Mouse (Mus musculus): ENCODE data around the gene Por.

Gene Por

DNA sequence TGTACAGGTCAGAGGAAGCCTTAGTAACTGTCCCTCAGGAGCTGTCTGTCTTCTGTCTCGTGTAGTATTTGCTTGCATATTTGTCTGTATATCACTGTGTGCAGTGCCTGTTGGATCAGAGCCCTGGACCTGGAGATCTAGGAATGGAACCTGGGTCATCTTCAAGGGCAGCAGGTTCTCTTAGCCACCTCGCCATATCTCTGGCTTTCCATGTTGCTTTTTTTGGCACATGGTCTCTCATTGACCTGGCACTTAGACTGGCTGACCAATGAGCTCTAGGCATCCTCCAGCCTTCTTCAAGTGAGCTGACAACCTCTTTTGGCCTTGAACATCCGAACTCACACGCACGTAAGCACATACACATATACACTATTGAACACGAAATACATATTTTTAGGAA is 32.4 kb downstream of the Por start:
- no peak for DNase-seq (ENCODE audit: low read depth)

DNA sequence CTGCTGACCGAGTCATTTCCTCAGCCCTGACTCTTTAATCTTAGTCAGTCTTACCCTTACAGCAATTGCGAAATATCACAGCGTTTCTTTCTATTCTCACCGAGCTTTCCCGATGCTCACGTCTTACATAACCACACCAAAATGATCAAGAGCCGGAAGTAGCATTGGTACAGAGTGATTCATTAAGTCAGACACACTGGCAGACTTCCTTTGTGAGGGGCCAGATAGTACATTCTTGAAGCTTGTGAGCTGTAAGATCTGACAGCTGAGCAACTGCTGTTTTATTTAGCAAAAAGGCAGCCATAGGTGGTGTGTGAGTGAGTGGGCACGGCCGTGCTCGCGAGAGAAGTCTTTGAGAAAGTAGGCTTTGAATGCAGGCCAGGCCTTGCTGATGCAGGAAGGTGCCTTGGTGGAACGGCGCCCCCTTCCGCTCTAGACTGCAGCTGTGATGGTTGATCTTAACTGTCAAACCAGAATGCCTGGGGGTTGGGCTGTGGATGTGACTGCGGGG is 32.9 kb downstream of the Por start:
- DNase-seq (ENCODE audit: low read depth): peak; percentile 60

DNA sequence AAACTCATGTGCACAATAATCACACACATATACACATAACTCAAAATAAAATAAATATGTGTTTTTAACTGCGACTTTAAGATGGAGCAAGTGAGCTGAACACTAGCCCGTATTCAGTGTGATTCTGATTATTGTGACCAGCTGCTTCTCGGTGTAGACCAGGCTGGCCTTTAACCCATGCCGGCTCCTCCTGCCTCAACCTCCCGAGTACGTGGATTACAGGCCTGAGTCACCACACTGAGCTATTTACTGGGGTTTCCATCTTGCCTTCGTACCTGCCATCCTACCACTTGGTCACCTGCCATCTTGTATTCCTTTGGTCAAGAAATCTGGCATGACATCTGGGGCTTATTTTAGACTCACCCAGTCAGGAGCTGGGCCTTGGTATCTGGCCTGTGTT is 33.6 kb downstream of the Por start:
- no peak for DNase-seq (ENCODE audit: low read depth)

DNA sequence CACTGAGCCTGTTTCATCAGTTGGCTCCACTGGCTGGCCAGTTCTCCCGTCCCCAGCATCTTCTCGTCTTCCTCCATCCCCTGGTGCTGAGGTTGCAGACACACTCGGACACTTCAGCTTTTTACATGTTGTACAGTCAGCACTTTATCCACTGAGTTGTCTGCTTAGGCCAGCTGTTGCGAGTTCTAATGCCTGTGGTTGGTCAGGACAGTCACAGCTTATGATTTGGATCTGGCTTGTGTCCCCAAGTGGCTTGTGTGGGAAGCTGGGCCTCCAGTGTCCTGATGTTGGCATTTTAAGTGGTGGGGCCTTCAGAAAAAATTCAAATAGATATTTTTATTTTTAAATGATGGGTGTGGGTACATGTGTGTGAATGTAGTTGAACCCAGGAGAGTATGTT is 35.5 kb downstream of the Por start:
- no peak for DNase-seq (ENCODE audit: low read depth)

DNA sequence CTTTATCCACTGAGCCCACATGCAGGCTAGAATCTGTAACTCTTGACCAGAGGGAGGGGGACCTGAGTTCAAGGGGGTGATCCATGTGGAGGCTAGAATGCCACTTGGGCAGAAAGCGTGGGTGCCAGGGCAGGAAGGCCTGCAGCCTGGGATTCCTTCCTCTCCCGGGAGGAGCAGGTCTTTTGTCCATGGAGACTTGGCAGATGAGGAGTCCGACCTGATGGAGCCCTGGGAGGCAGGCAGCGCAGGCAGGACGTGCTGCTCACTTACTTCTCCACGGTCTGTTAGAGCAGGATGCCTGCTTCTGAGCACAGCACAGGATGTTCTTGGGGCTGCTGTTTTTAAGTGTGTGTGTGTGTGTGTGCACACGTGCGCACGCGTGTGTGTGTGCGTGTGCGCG is 37.2 kb downstream of the Por start:
- DNase-seq (ENCODE audit: low read depth): no peak

DNA sequence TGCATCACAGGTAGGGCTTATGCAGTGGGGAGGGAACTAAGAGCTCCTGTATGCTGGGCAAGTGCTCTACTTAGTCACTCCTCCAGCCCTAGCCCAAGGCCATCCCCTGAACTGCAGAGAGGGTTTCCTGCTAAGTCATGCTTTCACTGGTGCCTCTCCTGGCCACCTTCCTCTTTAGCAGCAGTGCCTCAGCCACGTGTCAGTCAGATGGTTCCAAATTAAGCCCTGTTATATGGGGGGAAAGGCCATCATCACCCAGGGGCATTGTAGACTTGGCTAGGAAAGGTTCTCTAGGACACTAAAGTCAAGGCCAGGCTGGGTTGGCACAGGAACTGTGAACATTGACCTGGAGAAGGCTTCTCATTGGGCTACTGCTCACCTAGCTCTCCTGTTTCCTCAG is 38.0 kb downstream of the Por start:
- no peak for DNase-seq (ENCODE audit: low read depth)

DNA sequence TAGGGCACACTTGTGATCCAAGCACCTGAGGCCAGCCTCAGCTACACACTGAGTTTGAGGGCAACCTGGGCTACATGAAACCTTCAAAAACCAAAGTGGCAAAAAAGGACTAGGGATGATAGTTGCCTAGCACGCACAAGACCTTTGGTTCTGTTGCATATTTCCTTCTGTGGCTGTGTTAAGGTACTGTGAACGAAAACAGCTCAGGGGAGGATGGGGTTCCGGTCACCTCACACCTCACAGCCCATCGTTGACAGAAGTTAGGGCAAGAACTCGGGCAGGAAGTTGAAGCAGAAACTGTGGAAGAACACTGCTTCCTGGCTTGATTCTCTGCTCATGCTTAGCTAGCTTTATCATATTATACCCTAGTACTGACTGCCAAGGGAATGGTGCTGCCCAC is 39.9 kb downstream of the Por start:
- DNase-seq (ENCODE audit: low read depth): no peak

DNA sequence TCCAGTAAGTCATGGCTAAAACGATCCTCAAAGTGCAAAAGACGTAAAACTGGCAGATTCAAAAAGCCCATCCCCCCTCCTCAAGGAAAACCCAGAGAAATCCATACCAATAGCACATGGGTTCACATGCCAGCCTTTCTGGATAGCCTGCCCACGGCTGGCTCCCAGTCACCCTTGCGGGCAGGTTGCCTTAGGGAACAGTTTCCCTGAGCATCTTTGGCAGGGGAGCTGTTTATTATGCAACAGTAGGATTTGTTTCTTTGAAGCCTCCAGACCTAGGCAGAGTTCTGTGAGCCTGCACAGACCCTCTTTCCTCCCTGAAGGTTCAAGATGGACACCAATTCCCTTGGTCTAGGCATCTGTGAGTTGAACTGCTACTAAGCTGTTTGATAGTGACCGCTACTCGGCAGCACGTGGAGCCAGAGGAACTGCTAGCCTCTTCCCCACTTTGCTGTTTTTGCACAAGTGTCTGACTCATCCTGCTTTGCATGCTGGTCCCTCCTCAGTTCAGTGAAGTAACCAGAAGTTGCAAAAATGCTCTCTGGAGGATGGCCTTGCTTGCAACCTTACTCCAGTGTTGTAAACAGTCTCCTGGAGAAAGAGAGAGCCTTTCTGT is 40.9 kb downstream of the Por start:
- DNase-seq (ENCODE audit: low read depth): no peak

DNA sequence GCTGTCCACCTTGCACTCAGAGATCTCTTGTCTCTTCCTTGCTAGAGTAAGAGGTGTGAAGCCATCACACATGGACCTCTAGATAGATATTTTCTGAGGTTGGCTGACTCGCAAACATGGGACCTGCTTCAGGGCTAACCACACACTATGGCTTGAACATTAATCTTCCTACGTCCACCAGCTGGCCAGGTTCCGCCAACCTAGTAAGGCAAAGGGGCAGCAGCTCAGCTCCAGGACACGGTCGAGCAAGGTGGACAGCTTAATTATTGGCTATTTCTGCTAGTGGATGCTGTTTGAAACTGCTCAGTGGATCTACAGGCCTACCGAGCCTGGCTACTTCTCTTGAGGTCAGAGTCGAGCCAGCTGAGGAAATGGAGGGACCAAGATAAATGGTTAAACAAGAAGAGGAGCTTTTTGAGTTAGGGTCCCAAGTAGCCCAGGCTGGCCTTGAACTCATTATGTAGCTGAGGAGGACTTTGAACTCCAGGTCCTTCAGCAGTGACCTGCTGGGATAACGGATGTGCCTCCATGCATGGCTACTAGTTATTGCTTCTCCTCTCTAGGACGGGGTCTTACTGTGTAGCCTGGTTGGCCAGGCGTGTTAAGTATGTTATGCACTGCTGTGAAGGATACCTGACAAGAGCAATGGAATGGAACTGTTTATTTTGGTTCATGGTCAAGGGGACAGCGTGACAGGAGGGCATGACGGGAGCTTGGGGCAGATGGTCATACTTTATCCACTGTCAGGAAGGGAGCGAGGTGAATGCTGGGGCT is 41.9 kb downstream of the Por start:
- DNase-seq (ENCODE audit: low read depth): no peak

DNA sequence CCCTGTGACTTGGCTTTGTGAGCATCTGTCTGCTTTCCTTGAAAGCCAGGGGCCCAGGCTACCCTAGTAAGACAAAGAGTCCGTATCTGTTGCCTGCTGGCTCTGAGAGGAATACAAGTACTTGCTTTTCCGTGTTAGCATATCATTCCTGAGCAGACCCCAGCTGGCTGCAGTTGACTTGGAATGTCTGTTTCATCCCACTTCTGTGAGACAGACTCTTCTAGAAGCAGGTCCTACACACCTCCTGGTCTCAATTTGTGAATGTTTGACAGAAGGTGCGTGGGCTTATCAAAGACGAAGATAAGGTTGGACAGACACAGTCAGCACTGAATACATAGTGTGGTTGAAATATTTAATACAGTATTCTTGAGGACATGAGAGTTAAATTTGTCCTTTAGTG is 43.0 kb downstream of the Por start:
- DNase-seq (ENCODE audit: low read depth): no peak

DNA sequence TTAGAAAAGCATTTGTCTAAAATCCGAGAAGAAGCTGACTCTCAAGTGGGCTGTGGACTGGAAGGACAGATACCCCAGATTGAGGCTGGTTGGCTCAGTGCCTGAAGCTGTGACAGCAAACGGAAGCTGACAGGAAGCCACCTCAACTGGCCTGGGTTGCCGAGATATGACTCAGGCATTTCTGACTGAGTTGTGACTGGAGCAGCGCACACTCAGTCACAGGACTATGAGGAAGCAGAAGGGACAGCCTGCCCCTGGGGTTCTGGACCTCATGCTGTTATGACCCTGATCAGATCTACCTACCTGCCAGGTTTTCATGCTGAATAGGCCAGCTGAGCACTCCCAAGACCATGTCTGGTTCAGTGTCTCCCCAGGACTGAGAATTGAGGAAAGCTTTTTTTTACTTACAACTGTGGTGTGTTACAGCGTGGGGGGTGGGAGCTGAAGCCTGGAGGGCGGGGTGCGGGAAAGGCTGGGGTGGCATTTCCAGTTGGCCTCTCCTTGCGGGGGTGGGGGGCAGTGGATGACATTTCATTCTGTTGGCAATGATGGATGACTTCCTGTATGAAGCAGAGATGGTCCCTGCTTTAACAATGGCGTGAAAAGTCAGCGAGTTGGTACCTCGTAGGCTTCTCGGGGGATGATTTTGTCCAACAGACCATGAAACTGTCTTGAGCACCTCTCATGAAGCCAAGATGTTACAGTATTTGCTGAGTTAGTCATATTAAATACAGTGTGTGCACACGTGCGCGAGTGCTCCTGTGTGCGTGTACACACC is 43.8 kb downstream of the Por start:
- DNase-seq (ENCODE audit: low read depth): peak; percentile 85

DNA sequence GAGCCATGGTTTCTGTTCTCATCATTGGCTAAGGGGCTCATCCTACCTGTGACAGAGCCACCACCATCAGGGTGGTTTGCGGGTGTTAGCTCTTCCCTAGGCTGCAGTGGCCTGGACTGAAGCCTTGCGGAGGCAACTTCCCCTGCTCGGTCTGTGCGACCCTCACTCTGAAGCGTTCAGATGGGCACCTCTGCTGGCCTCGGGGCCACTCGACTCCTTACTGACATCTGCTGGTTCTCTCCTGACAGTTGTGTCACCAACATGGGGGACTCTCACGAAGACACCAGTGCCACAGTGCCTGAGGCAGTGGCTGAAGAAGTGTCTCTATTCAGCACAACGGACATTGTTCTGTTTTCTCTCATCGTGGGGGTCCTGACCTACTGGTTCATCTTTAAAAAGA is 45.8 kb downstream of the Por start:
- DNase-seq (ENCODE audit: low read depth): no peak

DNA sequence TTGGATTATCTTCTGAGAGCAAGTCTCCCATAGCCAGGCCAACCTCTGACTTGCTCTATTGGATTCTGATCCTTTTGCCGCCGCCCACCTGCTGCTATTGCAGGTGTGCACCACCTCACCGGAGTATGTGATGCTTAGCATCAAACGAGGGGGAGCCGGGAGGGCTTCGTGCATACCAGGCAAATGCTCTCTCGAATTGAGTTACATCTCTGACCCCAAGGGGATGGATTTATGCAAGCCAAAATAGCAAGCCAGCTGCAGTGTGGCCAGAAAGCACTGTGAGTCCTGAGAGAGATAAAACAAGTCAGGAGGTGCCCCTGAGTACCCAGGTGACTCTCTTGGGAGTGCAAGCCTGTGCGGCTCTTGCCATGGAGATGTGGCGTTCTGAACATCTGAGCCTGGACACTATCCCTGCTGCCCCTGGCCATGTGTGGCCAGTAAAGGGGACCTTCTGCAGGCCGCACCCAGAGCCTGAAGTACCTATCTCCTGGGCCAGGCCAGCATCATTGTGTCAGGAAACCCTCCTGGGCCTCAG is 49.8 kb downstream of the Por start:
- DNase-seq (ENCODE audit: low read depth): no peak

DNA sequence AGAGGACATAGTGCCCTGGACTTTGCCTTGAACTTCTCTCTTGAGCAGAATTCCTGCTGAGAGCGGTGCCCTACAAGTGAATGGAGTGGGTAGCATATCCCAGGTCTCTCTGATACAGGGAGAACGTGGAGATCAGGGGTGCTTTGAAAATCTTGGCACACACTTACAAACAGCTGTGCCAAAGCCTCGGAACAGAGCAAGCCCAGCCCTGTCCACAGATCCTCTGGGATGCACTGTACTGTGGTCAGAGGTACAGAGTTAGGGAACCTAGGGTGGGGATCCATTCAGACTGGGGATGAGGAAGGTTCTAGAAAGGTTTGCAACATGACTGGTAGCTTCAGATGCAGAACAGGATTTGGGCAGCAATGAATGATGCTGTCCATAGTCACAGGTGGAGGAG is 50.3 kb downstream of the Por start:
- no peak for DNase-seq (ENCODE audit: low read depth)

DNA sequence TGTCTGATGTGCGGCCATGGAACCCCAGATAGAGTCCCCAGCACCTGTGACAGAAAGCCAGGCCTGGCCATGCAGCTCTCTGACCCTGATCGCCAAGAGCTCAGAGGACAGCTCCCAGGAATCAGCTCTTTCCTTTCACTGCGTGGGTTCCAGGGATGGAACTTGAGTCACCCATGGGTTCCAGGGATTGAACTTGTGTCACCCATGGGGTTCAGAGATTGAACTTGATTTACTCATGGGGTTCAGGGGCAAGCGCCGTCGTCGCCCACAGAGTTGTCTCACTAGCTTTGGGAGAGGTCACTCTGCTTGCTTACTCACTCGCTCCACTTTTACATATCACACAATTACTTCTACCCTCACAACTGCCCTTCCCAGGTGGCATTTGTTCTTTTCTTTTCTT is 51.2 kb downstream of the Por start:
- DNase-seq (ENCODE audit: low read depth): no peak

DNA sequence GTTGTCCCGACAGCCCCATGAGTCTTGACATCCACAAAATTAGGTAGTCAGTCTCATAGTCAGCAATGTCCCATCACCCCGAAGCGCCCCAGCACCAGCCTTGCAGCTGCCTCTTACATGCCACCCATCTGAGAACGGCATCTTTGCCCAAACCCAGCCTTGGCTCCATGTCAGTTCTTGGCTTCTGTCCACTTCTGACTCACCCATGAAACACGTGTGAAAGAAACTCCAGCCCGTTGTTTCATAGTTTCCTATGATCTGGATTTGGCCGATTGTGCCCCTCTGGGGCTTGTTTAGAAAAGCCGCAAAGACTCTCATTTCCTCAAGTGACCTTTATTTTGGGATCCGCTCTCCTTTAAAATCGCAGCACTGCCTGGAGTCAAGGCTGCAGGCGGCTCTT is 52.3 kb downstream of the Por start:
- DNase-seq (ENCODE audit: low read depth): no peak

DNA sequence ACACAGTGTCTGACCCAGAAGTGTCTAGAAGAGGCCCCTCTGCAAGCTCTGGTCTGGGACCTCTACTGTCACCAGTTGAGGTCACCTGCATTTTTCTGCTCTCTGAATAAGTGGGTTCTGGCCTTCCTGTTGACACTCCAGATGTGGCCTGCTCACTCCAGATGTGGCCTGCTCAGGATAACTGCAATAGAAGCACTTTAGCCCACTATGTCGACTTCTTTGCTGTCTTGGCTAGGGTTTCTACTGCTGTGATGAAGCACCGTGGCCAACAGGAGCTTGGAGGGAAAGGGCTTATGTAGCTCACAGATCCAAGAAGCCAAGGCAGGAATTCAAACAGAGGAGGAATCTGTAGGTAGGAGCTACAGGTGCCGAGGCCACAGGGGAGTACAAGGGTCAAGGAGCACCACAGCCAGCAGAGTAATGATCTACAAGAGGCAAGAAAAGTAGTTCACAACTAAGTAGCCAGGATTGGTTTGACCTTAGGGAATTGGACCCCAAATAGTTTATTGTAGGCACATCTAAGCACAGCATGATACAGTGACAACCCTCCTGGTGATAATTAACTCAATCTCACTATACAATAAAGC is 53.4 kb downstream of the Por start:
- no peak for DNase-seq (ENCODE audit: low read depth)

DNA sequence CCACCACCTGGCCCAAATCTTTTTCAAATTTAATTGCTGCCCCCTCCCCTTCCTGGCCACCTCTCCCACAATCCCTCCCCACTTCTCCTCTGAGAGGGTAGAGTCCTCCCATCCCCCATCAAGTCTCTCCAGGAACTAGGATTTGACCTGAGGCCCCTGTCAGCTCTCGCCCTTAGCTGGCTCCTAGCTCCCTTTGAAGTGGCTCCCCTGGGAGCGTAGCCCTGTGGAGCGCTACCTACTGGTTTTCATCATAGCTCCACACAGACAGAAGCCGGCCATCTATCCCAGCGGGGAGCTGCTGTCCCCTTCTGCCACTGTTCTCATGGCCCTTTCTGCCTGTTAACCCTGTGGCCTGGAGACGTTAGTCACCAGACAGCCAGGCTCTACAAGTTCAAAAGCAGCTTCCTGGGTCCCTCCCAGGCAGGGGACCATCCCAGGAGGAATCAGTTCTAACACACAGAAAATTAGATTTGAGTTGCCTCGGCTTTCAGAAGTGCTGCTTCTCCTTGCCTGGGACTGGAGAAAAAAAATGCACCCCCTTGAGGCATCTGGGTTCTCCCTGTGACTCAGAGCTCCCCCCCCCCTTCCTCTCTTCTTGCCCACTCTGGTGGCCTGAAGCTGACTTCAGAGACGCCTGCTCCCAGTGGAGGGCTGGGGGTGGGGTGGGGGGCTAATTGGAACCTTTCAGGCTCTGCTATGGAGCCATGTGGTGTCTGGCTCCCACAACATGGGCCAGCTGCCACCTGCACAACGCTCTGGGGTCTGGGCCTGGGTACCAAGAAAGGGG is 54.9 kb downstream of the Por start:
- no peak for DNase-seq (ENCODE audit: low read depth)

DNA sequence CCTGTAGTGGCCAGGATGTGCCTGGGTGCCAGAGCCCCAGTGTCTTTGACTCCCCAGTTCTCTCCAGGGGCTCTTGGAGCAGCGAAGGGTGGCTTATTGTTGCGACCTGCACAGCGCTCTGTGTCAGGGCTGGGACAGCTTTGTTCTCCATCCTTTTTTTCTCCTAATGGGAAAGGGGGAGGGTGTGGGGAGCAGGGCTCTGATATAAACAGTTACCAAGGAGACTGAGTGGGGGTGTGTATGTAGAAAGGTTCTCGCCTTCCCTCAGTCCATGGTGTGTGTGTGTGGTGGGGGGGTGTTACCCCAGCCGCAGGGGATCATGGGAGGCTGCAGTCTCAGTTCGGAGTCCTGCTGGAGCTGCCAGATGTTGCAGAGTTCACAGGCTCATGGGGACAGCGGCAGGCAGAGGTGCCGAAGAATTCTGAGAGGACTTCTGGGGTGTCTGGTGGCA is 55.6 kb downstream of the Por start:
- DNase-seq (ENCODE audit: low read depth): no peak

DNA sequence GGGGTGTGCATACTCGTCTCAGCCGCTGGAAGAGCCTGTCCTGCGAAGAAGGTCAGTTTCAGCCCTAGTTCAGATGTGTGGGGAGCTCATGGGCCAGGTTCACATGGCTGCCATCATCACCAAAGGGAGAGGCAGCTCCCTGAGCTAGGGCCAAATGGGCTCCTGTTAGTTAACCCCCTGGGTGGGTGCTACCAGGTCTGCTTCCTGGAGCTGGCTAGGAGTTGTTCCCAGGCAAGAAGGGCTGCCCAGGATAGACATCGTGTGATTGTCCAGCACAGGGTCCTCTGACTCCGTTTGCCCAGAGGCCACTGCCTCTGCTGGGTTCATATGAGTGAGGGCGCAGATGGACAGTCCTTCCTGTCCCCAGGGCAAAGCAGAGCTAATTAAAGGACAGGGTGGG is 56.2 kb downstream of the Por start:
- no peak for DNase-seq (ENCODE audit: low read depth)

DNA sequence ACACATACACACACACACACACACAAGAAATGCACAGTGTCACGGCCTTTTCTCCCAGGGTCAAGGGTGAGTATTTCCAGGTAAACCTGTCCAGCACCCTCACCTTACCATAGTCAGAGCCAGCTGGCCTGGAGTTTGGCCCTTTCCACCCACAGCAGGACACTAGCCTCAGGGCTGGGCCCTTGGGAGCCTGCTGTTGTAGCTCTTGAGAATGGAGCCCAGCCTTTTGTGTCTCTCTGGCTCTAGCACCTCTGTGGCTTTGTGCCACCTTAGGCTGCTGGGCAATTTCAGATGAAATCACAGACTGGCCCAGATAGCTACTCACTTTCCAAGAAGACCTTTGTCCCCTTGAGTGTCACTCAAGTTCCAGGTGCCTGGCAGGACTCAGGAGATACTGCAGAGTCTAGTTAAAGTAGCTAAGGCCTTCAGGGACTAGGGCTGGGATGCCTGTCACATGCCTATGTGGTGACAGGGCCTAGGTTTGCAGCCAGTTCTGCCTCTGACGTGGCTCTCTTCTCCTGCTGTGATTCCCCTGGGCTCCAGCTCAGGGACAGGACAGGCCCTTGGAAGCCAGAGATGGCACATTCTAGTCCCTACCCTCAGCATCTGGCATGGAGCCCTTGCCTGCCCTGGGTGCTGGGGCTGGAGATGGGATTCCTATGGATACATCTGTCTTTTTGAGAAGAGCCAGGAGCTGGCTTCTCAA is 57.0 kb downstream of the Por start:
- DNase-seq (ENCODE audit: low read depth): no peak

Data from c-Kit-positive CD71-positive TER-119-negative erythroid progenitor cells, embryonic 14.5 days (primary cell).